Mouse (Mus musculus): ENCODE data around the gene Pak1ip1. TPM values are rescaled to one million over a fixed set of nuclear protein-coding genes. Genes with fewer than 3 reads are reported as not detected.

The Pak1ip1 gene
- polyA plus RNA-seq, 1 experiment from 2014 or later, result 105 TPM

DNA sequence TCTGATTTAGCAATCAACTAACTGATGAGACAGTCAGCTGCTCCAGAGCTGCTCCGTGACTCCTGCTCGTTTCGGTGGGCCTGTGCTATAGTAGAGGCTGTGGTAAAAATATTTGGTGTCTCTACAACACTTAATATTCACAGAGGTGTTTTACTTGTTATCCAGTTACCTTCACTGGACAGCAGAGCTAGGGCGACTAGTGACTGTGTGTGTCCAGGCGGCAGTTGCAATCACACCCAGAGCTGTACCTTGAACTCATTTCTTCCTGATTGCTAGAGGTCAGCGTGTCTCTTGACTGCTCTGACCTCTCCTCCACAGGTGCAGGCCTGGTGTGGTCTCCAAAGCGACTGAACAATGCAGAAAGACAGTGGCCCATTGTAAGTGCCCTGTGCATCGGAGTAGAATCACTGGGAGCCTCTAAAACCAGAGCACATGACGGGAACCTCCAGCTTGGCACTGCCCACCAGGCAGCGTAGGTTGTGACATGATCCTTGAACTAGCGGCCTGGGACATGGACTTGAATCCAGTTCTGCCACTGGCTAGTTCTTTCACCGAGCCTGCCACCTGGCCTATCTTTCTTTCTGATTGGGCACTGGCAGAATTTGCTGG, 16.1 kb downstream of the Pak1ip1 start:
- H3K4me1 ChIP-seq (replicated peaks; ENCODE audit: control insufficient read depth, insufficient read depth, low read length), result peaks cover 31% of the 10 kb centered on the region

DNA sequence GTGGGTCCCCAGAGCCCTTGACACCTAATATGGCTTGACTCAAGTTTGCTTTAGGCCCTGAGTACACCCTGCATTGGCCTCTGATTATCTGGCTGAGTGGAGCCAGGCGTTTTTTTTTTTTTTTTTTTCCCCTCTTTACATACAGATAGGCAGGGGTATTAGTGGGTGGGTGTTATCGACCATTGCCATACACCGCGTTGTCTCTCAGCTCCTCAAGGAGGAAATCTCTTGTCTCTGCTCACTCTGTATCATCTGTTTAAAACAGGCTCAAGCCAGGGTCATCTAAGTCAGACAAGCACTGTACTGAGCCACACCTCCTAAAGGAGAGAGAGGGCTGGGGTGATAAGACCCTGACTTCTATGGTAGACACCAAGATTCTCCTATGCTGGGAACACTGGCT, 17.0 kb downstream of the Pak1ip1 start:
- Histone ChIP-seq H3K4me2 (peak overlapping the region; percentile 84), H3K9ac (ENCODE audit: low read depth, low read length) (peak overlapping the region; percentile 96), H3K27me3 (replicated peaks; ENCODE audit: control insufficient read depth, insufficient read depth, low read length) (no peaks in the 10 kb centered on the region), H3K4me3 (ENCODE audit: low read depth, low read length) (peak overlapping the region; percentile 84), H3K9me3 (ENCODE audit: control insufficient read depth, low read length) (no peaks in the 10 kb centered on the region), H3K27ac (ENCODE audit: low read depth, low read length) (peak overlapping the region; percentile 99), H3K4me1 (replicated peaks; ENCODE audit: control insufficient read depth, insufficient read depth, low read length) (peaks cover 31% of the 10 kb centered on the region), H3K36me3 (ENCODE audit: control insufficient read depth, insufficient read depth, low read length) (peaks cover 34% of the 10 kb centered on the region)
- WGBS, result 34% methylated on average over 4 of the region's 4 CpGs
- peak; percentile 88 for ATAC-seq (replicated peaks; ENCODE audit: low FRiP score)
- no peak for DNase-seq (ENCODE audit: low spot score)

More for the DNA sequence above, 16.1 kb downstream of the Pak1ip1 start:
- H3K27me3 ChIP-seq (replicated peaks; ENCODE audit: control insufficient read depth, insufficient read depth, low read length), result no peaks in the 10 kb centered on the region
- H3K36me3 ChIP-seq (ENCODE audit: control insufficient read depth, insufficient read depth, low read length), result peaks cover 38% of the 10 kb centered on the region
- peak overlapping the region; percentile 96 for H3K9ac ChIP-seq (ENCODE audit: low read depth, low read length)
- no peaks in the 10 kb centered on the region for H3K9me3 ChIP-seq (ENCODE audit: control insufficient read depth, low read length)
- H3K4me3 ChIP-seq (ENCODE audit: low read depth, low read length), result peak overlapping the region; percentile 84
- H3K4me2 ChIP-seq, result peak overlapping the region; percentile 84
- no peak for ATAC-seq (replicated peaks; ENCODE audit: low FRiP score)
- no peak for DNase-seq (ENCODE audit: low spot score)
- WGBS, result 25% methylated on average over 12 of the region's 12 CpGs
- H3K27ac ChIP-seq (ENCODE audit: low read depth, low read length), result peak overlapping the region; percentile 99

GRCm38 (mm10) chr13:41018236-41018635, 17.4 kb downstream of the Pak1ip1 start:
- Histone ChIP-seq H3K27ac (ENCODE audit: low read depth, low read length) (peak overlapping the region; percentile 99), H3K4me1 (replicated peaks; ENCODE audit: control insufficient read depth, insufficient read depth, low read length) (peaks cover 31% of the 10 kb centered on the region), H3K4me2 (peak overlapping the region; percentile 84), H3K9me3 (ENCODE audit: control insufficient read depth, low read length) (no peaks in the 10 kb centered on the region), H3K4me3 (ENCODE audit: low read depth, low read length) (peak overlapping the region; percentile 84), H3K9ac (ENCODE audit: low read depth, low read length) (peak overlapping the region; percentile 77), H3K36me3 (ENCODE audit: control insufficient read depth, insufficient read depth, low read length) (peaks cover 32% of the 10 kb centered on the region), H3K27me3 (replicated peaks; ENCODE audit: control insufficient read depth, insufficient read depth, low read length) (no peaks in the 10 kb centered on the region)
- DNase-seq (ENCODE audit: low spot score), result no peak
- no peak for ATAC-seq (replicated peaks; ENCODE audit: low FRiP score)
- 68% methylated on average over 9 of the region's 9 CpGs for WGBS

GRCm38 (mm10) chr13:41018756-41019591, 18.2 kb downstream of the Pak1ip1 start:
- Histone ChIP-seq H3K9ac (ENCODE audit: low read depth, low read length) (peak overlapping the region; percentile 77), H3K4me2 (peak overlapping the region; percentile 84), H3K9me3 (ENCODE audit: control insufficient read depth, low read length) (no peaks in the 10 kb centered on the region), H3K4me1 (replicated peaks; ENCODE audit: control insufficient read depth, insufficient read depth, low read length) (peaks cover 31% of the 10 kb centered on the region), H3K27ac (ENCODE audit: low read depth, low read length) (peak overlapping the region; percentile 99), H3K4me3 (ENCODE audit: low read depth, low read length) (peak overlapping the region; percentile 84), H3K27me3 (replicated peaks; ENCODE audit: control insufficient read depth, insufficient read depth, low read length) (no peaks in the 10 kb centered on the region), H3K36me3 (ENCODE audit: control insufficient read depth, insufficient read depth, low read length) (peaks cover 37% of the 10 kb centered on the region)
- ATAC-seq (replicated peaks; ENCODE audit: low FRiP score), result peak; percentile 37
- WGBS, result 54% methylated on average over 13 of the region's 13 CpGs
- DNase-seq (ENCODE audit: low spot score), result no peak

DNA sequence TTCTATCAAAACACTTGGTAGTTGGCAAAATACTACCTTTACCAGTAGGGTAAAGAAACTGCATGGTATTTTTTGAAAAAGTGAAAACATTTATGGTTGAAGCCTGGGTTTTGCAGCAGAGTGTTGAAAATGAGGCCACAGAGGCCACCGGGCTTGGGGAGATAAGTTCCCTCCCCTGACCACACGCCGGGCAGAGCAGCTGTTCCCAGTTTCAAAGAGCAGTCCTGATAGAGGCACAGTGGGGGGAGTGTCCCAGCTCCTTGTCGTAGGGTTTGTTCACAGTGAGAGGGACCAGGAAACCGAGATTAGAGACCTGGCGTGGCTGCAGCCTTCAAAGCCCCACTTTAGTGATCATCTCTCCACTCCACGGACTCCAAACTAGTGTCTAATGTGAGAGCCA, 19.7 kb downstream of the Pak1ip1 start:
- peaks cover 30% of the 10 kb centered on the region for H3K4me1 ChIP-seq (replicated peaks; ENCODE audit: control insufficient read depth, insufficient read depth, low read length)
- no peaks in the 10 kb centered on the region for H3K9me3 ChIP-seq (ENCODE audit: control insufficient read depth, low read length)
- H3K36me3 ChIP-seq (ENCODE audit: control insufficient read depth, insufficient read depth, low read length), result peaks cover 37% of the 10 kb centered on the region
- H3K4me3 ChIP-seq (ENCODE audit: low read depth, low read length), result peak overlapping the region; percentile 84
- ATAC-seq (replicated peaks; ENCODE audit: low FRiP score), result peak; percentile 44
- H3K27me3 ChIP-seq (replicated peaks; ENCODE audit: control insufficient read depth, insufficient read depth, low read length), result no peaks in the 10 kb centered on the region
- peak overlapping the region; percentile 77 for H3K9ac ChIP-seq (ENCODE audit: low read depth, low read length)
- peak overlapping the region; percentile 99 for H3K27ac ChIP-seq (ENCODE audit: low read depth, low read length)
- peak; percentile 57 for DNase-seq (ENCODE audit: low spot score)
- H3K4me2 ChIP-seq, result peak overlapping the region; percentile 84
- 24% methylated on average over 7 of the region's 7 CpGs for WGBS

DNA sequence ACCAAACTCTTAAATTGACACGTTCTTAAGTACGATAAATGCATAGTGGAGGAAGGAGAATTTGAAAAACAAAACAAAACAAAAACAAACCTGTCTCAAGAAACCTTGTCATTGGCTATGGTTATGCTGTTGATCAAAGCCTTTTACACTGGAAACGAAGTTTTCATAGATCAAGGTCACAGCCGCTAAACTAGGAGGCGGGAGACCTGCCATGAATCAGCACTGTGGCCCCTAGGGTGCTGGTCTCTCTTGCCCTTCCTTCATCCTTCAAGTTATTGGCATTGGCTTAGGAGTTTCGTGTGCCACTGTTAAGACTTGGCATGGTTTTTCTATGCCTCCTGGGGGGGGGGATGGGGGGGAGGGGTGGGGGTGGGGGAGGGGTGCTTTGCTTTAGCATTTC, 20.8 kb downstream of the Pak1ip1 start:
- Histone ChIP-seq H3K4me3 (ENCODE audit: low read depth, low read length) (no peak overlapping the region; the same call in 1 of the 2 replicates), H3K36me3 (ENCODE audit: control insufficient read depth, insufficient read depth, low read length) (peaks cover 37% of the 10 kb centered on the region), H3K4me1 (replicated peaks; ENCODE audit: control insufficient read depth, insufficient read depth, low read length) (peaks cover 28% of the 10 kb centered on the region), H3K9ac (ENCODE audit: low read depth, low read length) (peak overlapping the region; percentile 77; the same call in 1 of the 2 replicates), H3K27me3 (replicated peaks; ENCODE audit: control insufficient read depth, insufficient read depth, low read length) (no peaks in the 10 kb centered on the region), H3K27ac (ENCODE audit: low read depth, low read length) (0 out of 2 replicates have a peak overlapping the region, but pooled peaks have one; percentile 99), H3K9me3 (ENCODE audit: control insufficient read depth, low read length) (no peaks in the 10 kb centered on the region), H3K4me2 (peak overlapping the region; percentile 84)
- DNase-seq (ENCODE audit: low spot score) (no peak), ATAC-seq (replicated peaks; ENCODE audit: low FRiP score) (no peak)
- WGBS, result 86% methylated on average over 6 of the region's 6 CpGs

GRCm38 (mm10) chr13:41022099-41022498, 21.3 kb downstream of the Pak1ip1 start:
- H3K36me3 ChIP-seq (ENCODE audit: control insufficient read depth, insufficient read depth, low read length), result peaks cover 37% of the 10 kb centered on the region
- DNase-seq (ENCODE audit: low spot score) (no peak), ATAC-seq (replicated peaks; ENCODE audit: low FRiP score) (no peak)
- H3K27ac ChIP-seq (ENCODE audit: low read depth, low read length), result no peak overlapping the region
- no peaks in the 10 kb centered on the region for H3K9me3 ChIP-seq (ENCODE audit: control insufficient read depth, low read length)
- 79% methylated on average over 13 of the region's 13 CpGs for WGBS
- H3K27me3 ChIP-seq (replicated peaks; ENCODE audit: control insufficient read depth, insufficient read depth, low read length), result no peaks in the 10 kb centered on the region
- 0 out of 2 replicates have a peak overlapping the region, but pooled peaks have one; percentile 7 for H3K4me2 ChIP-seq
- no peak overlapping the region for H3K9ac ChIP-seq (ENCODE audit: low read depth, low read length)
- H3K4me1 ChIP-seq (replicated peaks; ENCODE audit: control insufficient read depth, insufficient read depth, low read length), result peaks cover 28% of the 10 kb centered on the region
- no peak overlapping the region for H3K4me3 ChIP-seq (ENCODE audit: low read depth, low read length)

- peak overlapping the region; percentile 22; the same call in 1 of the 2 replicates for H3K9ac ChIP-seq (ENCODE audit: low read depth, low read length)
- WGBS, result 66% methylated on average over 5 of the region's 5 CpGs
These were observed 29.3 kb downstream of the Pak1ip1 start for GRCm38 (mm10) chr13:41030098-41030497.

More at GRCm38 (mm10) chr13:41030098-41030497, 29.3 kb downstream of the Pak1ip1 start:
- peaks cover 15% of the 10 kb centered on the region for H3K4me1 ChIP-seq (replicated peaks; ENCODE audit: control insufficient read depth, insufficient read depth, low read length)
- H3K4me2 ChIP-seq, result peak overlapping the region; percentile 26
- no peaks in the 10 kb centered on the region for H3K27me3 ChIP-seq (replicated peaks; ENCODE audit: control insufficient read depth, insufficient read depth, low read length)
- no peak overlapping the region for H3K4me3 ChIP-seq (ENCODE audit: low read depth, low read length)
- H3K9me3 ChIP-seq (ENCODE audit: control insufficient read depth, low read length), result no peaks in the 10 kb centered on the region
- DNase-seq (ENCODE audit: low spot score), result no peak
- H3K36me3 ChIP-seq (ENCODE audit: control insufficient read depth, insufficient read depth, low read length), result no peaks in the 10 kb centered on the region
- H3K27ac ChIP-seq (ENCODE audit: low read depth, low read length), result no peak overlapping the region
- ATAC-seq (replicated peaks; ENCODE audit: low FRiP score), result peak; percentile 83

Measured in liver, embryonic 11.5 days (tissue).